Mouse (Mus musculus) Patski (cell line): ENCODE measurements at regions not wholly inside any gene's neighbourhood (a gene's known extent, or its start where the extent isn't known, plus 50 kb on each side); places are given as distances from the start of the nearest gene placed in this dataset.

Experiments
- ATAC-seq: fragments of 100-300 bp; one replicate; pipeline ENCODE4 v1.8.0; 2021
- CTCF ChIA-PET: fragments of 350-600 bp; sonication (Branson Sonifier 250); formaldehyde crosslinking; loops from one replicate; lab custom pipeline; 2022; ENCODE audit warnings: inconsistent platforms; lab: Charles Lee
- POLR2A ChIA-PET: fragments of 350-600 bp; sonication (Branson Sonifier 250); formaldehyde crosslinking; loops from one replicate; lab custom pipeline; 2022; ENCODE audit warnings: antibody characterized with exemption, inconsistent platforms; lab: Charles Lee
- DNase-seq: peaks from one replicate; pipeline ENCODE4 v3.0.0-alpha.2; 2011; ENCODE audit warnings: low read depth, low spot score
- H3K27me3 ChIP-seq: fragments of 371-371 bp; one replicate; pipeline ENCODE4 v1.5.1; 2021
- CTCF ChIP-seq: fragments of 100-300 bp; IDR thresholded peaks from one replicate; pipeline ENCODE4 v1.5.1; 2021
- in situ Hi-C: fragments of 300-500 bp; cut with MboI; formaldehyde crosslinking; loops from 3 replicates; pipeline ENCODE4 v1.11.1; 2018; ENCODE audit warnings: low pct_unique_long_range_greater_than_20kb, mixed read lengths

GRCm38 (mm10) chr4:127862875-127863274 lies 107.9 kb downstream of the CK137956 start:
- no peak for TF ChIP-seq CTCF
- H3K27me3 ChIP-seq, result no peaks in the 10 kb centered on the region
- POLR2A ChIA-PET, result no interaction called here
- CTCF ChIA-PET, result no interaction called here
- ATAC-seq (no peak), DNase-seq (no peak)
- in situ Hi-C loops, result no loop called here

GRCm38 (mm10) chr4:127861319-127862117 lies 109.2 kb downstream of the CK137956 start:
- POLR2A ChIA-PET, result no interaction called here
- H3K27me3 ChIP-seq, result no peaks in the 10 kb centered on the region
- no peak for TF ChIP-seq CTCF
- ATAC-seq (no peak), DNase-seq (no peak)
- CTCF ChIA-PET, result no interaction called here
- in situ Hi-C loops, result no loop called here

- no peak for ATAC-seq
- H3K27me3 ChIP-seq, result no peaks in the 10 kb centered on the region
- TF ChIP-seq CTCF, result no peak
These were observed 110.5 kb downstream of the CK137956 start for GRCm38 (mm10) chr4:127860271-127860670.

GRCm38 (mm10) chr4:127859505-127859904 lies 111.2 kb downstream of the CK137956 start:
- TF ChIP-seq CTCF, result no peak
- in situ Hi-C loops, result no loop called here
- DNase-seq (no peak), ATAC-seq (no peak)
- CTCF ChIA-PET, result no interaction called here
- no peaks in the 10 kb centered on the region for H3K27me3 ChIP-seq
- POLR2A ChIA-PET, result no interaction called here

More at GRCm38 (mm10) chr4:127860271-127860670, 110.5 kb downstream of the CK137956 start:
- ChIA-PET CTCF (no interaction called here), POLR2A (no interaction called here)
- in situ Hi-C loops, result no loop called here
- DNase-seq, result no peak

- no peak for DNase-seq
- CTCF ChIA-PET, result no interaction called here
- POLR2A ChIA-PET, result no interaction called here
- TF ChIP-seq CTCF, result no peak
- no peaks in the 10 kb centered on the region for H3K27me3 ChIP-seq
- no peak for ATAC-seq
- in situ Hi-C loops, result no loop called here
These were observed 112.2 kb downstream of the CK137956 start for GRCm38 (mm10) chr4:127858566-127858965.

GRCm38 (mm10) chr4:127855836-127856235 lies 114.9 kb downstream of the CK137956 start:
- in situ Hi-C loops, result no loop called here
- H3K27me3 ChIP-seq, result no peaks in the 10 kb centered on the region
- no peak for TF ChIP-seq CTCF
- ATAC-seq, result no peak
- CTCF ChIA-PET, result no interaction called here
- DNase-seq, result no peak
- POLR2A ChIA-PET, result no interaction called here

GRCm38 (mm10) chr4:127854776-127855409 lies 115.9 kb downstream of the CK137956 start:
- CTCF ChIA-PET, result no interaction called here
- DNase-seq, result no peak
- no peak for ATAC-seq
- POLR2A ChIA-PET, result no interaction called here
- in situ Hi-C loops, result no loop called here
- no peak for TF ChIP-seq CTCF
- H3K27me3 ChIP-seq, result no peaks in the 10 kb centered on the region

GRCm38 (mm10) chr4:127849306-127849705 lies 121.4 kb downstream of the CK137956 start:
- in situ Hi-C loops, result no loop called here
- H3K27me3 ChIP-seq, result no peaks in the 10 kb centered on the region
- no peak for DNase-seq
- CTCF ChIA-PET, result no interaction called here
- POLR2A ChIA-PET, result no interaction called here
- no peak for ATAC-seq
- TF ChIP-seq CTCF, result no peak

GRCm38 (mm10) chr4:127846321-127846720 lies 124.4 kb downstream of the CK137956 start:
- POLR2A ChIA-PET, result no interaction called here
- in situ Hi-C loops, result no loop called here
- CTCF ChIA-PET, result no interaction called here
- ATAC-seq (no peak), DNase-seq (no peak)
- H3K27me3 ChIP-seq, result no peaks in the 10 kb centered on the region
- no peak for TF ChIP-seq CTCF

GRCm38 (mm10) chr4:127843421-127843820 lies 127.3 kb downstream of the CK137956 start:
- ATAC-seq (no peak), DNase-seq (no peak)
- TF ChIP-seq CTCF, result no peak
- ChIA-PET CTCF (no interaction called here), POLR2A (no interaction called here)
- no peaks in the 10 kb centered on the region for H3K27me3 ChIP-seq
- in situ Hi-C loops, result no loop called here

GRCm38 (mm10) chr4:127833668-127834067 lies 137.1 kb downstream of the CK137956 start:
- ChIA-PET POLR2A (no interaction called here), CTCF (interaction anchor here (0.9 kb wide), 1 partner anchor 14 kb away, joined by 3 read pairs; no protein-coding TSS in a partner anchor)
- no peak for DNase-seq
- no peak for TF ChIP-seq CTCF
- no peaks in the 10 kb centered on the region for H3K27me3 ChIP-seq
- in situ Hi-C loops, result no loop called here
- ATAC-seq, result no peak
